Comparison of ENCODE assay signal across 26 mouse cellular contexts in the genomic region with DNA sequence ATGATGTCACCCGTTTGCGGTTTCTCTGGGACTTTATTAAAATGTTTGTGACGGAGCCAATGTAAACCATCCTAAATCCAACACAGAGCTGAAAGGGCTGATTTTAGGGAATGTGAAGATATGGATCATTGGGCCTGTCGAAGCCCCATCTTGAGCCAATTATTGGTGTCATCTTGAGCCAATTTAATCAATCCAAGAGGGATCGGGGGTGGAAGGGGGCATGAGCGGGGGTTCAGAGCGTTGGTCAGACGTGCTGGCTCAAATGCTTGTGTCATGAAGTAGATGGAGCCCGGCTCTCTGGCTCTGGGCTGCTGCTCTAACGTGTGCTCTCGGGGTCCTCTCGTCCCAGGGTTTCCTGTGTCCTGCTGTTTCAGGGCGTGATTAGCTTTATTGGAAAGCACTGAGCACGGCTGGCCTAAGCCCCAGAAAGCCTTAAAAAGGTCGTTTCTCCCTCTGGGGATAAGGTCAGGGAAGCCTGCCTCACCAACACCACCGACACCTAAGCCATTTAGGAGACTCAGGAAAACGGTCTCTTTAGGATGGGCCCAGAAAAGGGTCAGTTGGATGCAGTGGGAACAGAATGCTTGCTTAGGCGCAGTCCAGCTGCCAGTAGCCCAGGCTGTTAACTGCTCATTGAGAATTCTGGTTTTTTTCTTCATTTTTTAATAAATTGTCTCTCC.
A peak's percentile ranks its signal among the peaks of the same experiment; 100 is the strongest.
DNase-seq lines count a peak whose midpoint lies in the region; ATAC-seq and TF ChIP-seq lines count a peak whose summit lies in the region.
"Had no signal": no experiment of that assay in that cellular context is flagged by ENCODE, and none has a peak within 500 bp of the region (broad histone marks: within the 10 kb centered on the region; RNA-seq: fewer than 3 reads in every experiment).

No protein-coding gene starts in this region.

- DNase-seq in heart, adult 18-20 months: peak; percentile 13 to 18
- DNase-seq in testis, postnatal 10 days (ENCODE audit: low spot score): peak; percentile 25
- DNase-seq in testis, postnatal 14 days (ENCODE audit: low spot score): no peak
- peak; percentile 62 for DNase-seq in embryonic facial prominence, embryonic 14.5 days (ENCODE audit: low spot score)
- DNase-seq in stomach, postnatal 0 days (ENCODE audit: low spot score): no peak
- DNase-seq in lung, adult 2 months: no peak
- DNase-seq: adrenal gland, postnatal 14 days; cerebellum, adult 11 months; cerebellum, adult 9-11 months; embryo, embryonic 11 days; kidney, adult 11 months; kidney, postnatal 25 days; lung, postnatal 36 days; right cerebral cortex, postnatal 4 days had no signal

- no peak for ATAC-seq in heart, embryonic 12.5 days (ENCODE audit: insufficient number of reproducible peaks, low FRiP score)
- ATAC-seq in embryonic facial prominence, embryonic 14.5 days (ENCODE audit: low read depth): peak; percentile 27; the same call in 1 of the 2 replicates
- ATAC-seq in limb, embryonic 13.5 days (ENCODE audit: low FRiP score, low read depth): peak; percentile 31; the same call in 1 of the 2 replicates
- ATAC-seq in stomach, postnatal 0 days (ENCODE audit: low FRiP score, low TSS enrichment): no peak
- ATAC-seq: forebrain, embryonic 15.5 days had no signal

- TF ChIP-seq POLR2A in lung, adult 2 months (IDR thresholded peaks at IDR 0.05; ENCODE audit: borderline replicate concordance, extremely low read depth, low read depth, low read length): no peak

- H3K4me3 ChIP-seq in heart, embryonic 12.5 days: no peak overlapping the region
- no peak overlapping the region for H3K4me3 ChIP-seq in embryonic facial prominence, embryonic 14.5 days (ENCODE audit: low read depth, low read length)
- no peak overlapping the region for H3K4me3 ChIP-seq in limb, embryonic 13.5 days
- no peak overlapping the region for H3K4me3 ChIP-seq in stomach, postnatal 0 days (ENCODE audit: low read depth, low read length)
- no peak overlapping the region for H3K4me3 ChIP-seq in lung, adult 2 months (replicated peaks; ENCODE audit: extremely low read depth, low read depth, low read length)
- H3K4me3 ChIP-seq: forebrain, embryonic 10.5 days; forebrain, embryonic 15.5 days; heart, embryonic 15.5 days; hindbrain, embryonic 13.5 days; kidney, embryonic 15.5 days; liver, embryonic 15.5 days; midbrain, embryonic 12.5 days; myocyte; neural tube, embryonic 13.5 days had no signal

- no peaks in the 10 kb centered on the region for H3K27me3 ChIP-seq in heart, embryonic 12.5 days (replicated peaks)
- no peaks in the 10 kb centered on the region; the same call in 1 of the 2 replicates for H3K27me3 ChIP-seq in embryonic facial prominence, embryonic 14.5 days (replicated peaks; ENCODE audit: control insufficient read depth, insufficient read depth, low read length)
- peaks cover 8% of the 10 kb centered on the region; the same call in 1 of the 2 replicates for H3K27me3 ChIP-seq in limb, embryonic 13.5 days
- no peaks in the 10 kb centered on the region for H3K27me3 ChIP-seq in stomach, postnatal 0 days (ENCODE audit: control insufficient read depth, insufficient read depth, low read length)
- H3K27me3 ChIP-seq: forebrain, embryonic 15.5 days; heart, embryonic 15.5 days; hindbrain, embryonic 13.5 days; liver, embryonic 15.5 days; midbrain, embryonic 12.5 days; neural tube, embryonic 13.5 days had no signal

- H3K4me1 ChIP-seq in heart, embryonic 12.5 days (replicated peaks): no peaks in the 10 kb centered on the region
- H3K4me1 ChIP-seq in embryonic facial prominence, embryonic 14.5 days (ENCODE audit: control insufficient read depth, insufficient read depth, low read length): peaks cover 18% of the 10 kb centered on the region
- H3K4me1 ChIP-seq in limb, embryonic 13.5 days: peaks cover 52% of the 10 kb centered on the region
- H3K4me1 ChIP-seq in stomach, postnatal 0 days (replicated peaks; ENCODE audit: control insufficient read depth, insufficient read depth): no peaks in the 10 kb centered on the region
- H3K4me1 ChIP-seq in lung, adult 2 months (ENCODE audit: control insufficient read depth, insufficient read depth, low read length): no peaks in the 10 kb centered on the region
- H3K4me1 ChIP-seq: forebrain, embryonic 15.5 days; heart, embryonic 15.5 days; hindbrain, embryonic 13.5 days; liver, embryonic 15.5 days; midbrain, embryonic 12.5 days; neural tube, embryonic 13.5 days had no signal

- H3K36me3 ChIP-seq in heart, embryonic 12.5 days: no peaks in the 10 kb centered on the region
- H3K36me3 ChIP-seq in embryonic facial prominence, embryonic 14.5 days (ENCODE audit: control insufficient read depth, insufficient read depth, low read length): no peaks in the 10 kb centered on the region
- no peaks in the 10 kb centered on the region for H3K36me3 ChIP-seq in limb, embryonic 13.5 days
- no peaks in the 10 kb centered on the region for H3K36me3 ChIP-seq in stomach, postnatal 0 days (ENCODE audit: control insufficient read depth, insufficient read depth, low read length)
- H3K36me3 ChIP-seq: forebrain, embryonic 10.5 days; forebrain, embryonic 15.5 days; G1E; heart, embryonic 15.5 days; hindbrain, embryonic 13.5 days; kidney, embryonic 15.5 days; liver, embryonic 15.5 days; midbrain, embryonic 12.5 days; neural tube, embryonic 13.5 days had no signal

- H3K9me3 ChIP-seq in heart, embryonic 12.5 days (replicated peaks): no peaks in the 10 kb centered on the region
- no peaks in the 10 kb centered on the region for H3K9me3 ChIP-seq in embryonic facial prominence, embryonic 14.5 days (ENCODE audit: control insufficient read depth, low read length)
- H3K9me3 ChIP-seq in limb, embryonic 13.5 days: no peaks in the 10 kb centered on the region
- no peaks in the 10 kb centered on the region for H3K9me3 ChIP-seq in stomach, postnatal 0 days (ENCODE audit: control insufficient read depth, low read length)
- H3K9me3 ChIP-seq: forebrain, embryonic 10.5 days; forebrain, embryonic 15.5 days; heart, embryonic 15.5 days; hindbrain, embryonic 13.5 days; kidney, embryonic 15.5 days; liver, embryonic 15.5 days; midbrain, embryonic 12.5 days; neural tube, embryonic 13.5 days had no signal

- no peak overlapping the region for H3K4me2 ChIP-seq in heart, embryonic 12.5 days
- H3K4me2 ChIP-seq in embryonic facial prominence, embryonic 14.5 days (ENCODE audit: low read depth, low read length): 0 out of 2 replicates have a peak overlapping the region, but pooled peaks have one; percentile 6
- peak overlapping the region; percentile 41 for H3K4me2 ChIP-seq in limb, embryonic 13.5 days (replicated peaks)
- no peak overlapping the region for H3K4me2 ChIP-seq in stomach, postnatal 0 days (replicated peaks; ENCODE audit: low read depth)
- H3K4me2 ChIP-seq: forebrain, embryonic 15.5 days; heart, embryonic 15.5 days; hindbrain, embryonic 13.5 days; kidney, embryonic 15.5 days; liver, embryonic 15.5 days; midbrain, embryonic 12.5 days; neural tube, embryonic 13.5 days had no signal

- 60% methylated on average over 18 of the region's 18 CpGs for WGBS in heart, embryonic 12.5 days
- 34% methylated on average over 18 of the region's 18 CpGs for WGBS in embryonic facial prominence, embryonic 14.5 days
- 19% methylated on average over 18 of the region's 18 CpGs for WGBS in limb, embryonic 13.5 days
- 61% methylated on average over 18 of the region's 18 CpGs for WGBS in stomach, postnatal 0 days
- WGBS in lung, adult 2 months: 66% methylated on average over 18 of the region's 18 CpGs

- no peak for TF ChIP-seq CTCF in stomach, postnatal 0 days (IDR thresholded peaks at IDR 0.05; ENCODE audit: low read depth)
- TF ChIP-seq CTCF in lung, adult 2 months (IDR thresholded peaks at IDR 0.05; ENCODE audit: insufficient read depth, low read length): no peak

- no peak overlapping the region for H3K9ac ChIP-seq in heart, embryonic 12.5 days
- no peak overlapping the region for H3K9ac ChIP-seq in embryonic facial prominence, embryonic 14.5 days (ENCODE audit: low read depth, low read length)
- H3K9ac ChIP-seq in limb, embryonic 13.5 days: no peak overlapping the region
- no peak overlapping the region for H3K9ac ChIP-seq in stomach, postnatal 0 days (ENCODE audit: low read length)
- H3K9ac ChIP-seq: forebrain, embryonic 15.5 days; heart, embryonic 15.5 days; hindbrain, embryonic 13.5 days; kidney, embryonic 15.5 days; liver, embryonic 15.5 days; midbrain, embryonic 12.5 days; neural tube, embryonic 13.5 days had no signal

- no peak overlapping the region for H3K27ac ChIP-seq in heart, embryonic 12.5 days (ENCODE audit: poor library complexity, severe bottlenecking)
- no peak overlapping the region for H3K27ac ChIP-seq in embryonic facial prominence, embryonic 14.5 days (replicated peaks; ENCODE audit: low read depth, low read length)
- H3K27ac ChIP-seq in limb, embryonic 13.5 days: no peak overlapping the region
- no peak overlapping the region for H3K27ac ChIP-seq in stomach, postnatal 0 days (replicated peaks)
- H3K27ac ChIP-seq: forebrain, embryonic 10.5 days; forebrain, embryonic 15.5 days; heart, embryonic 15.5 days; hindbrain, embryonic 13.5 days; kidney, embryonic 15.5 days; liver, embryonic 15.5 days; midbrain, embryonic 12.5 days; neural tube, embryonic 13.5 days had no signal

- no peak for TF ChIP-seq EP300 in stomach, postnatal 0 days (optimal IDR thresholded peaks at IDR 0.05)

Comparison
In these comparisons a context has a peak if more than half of its experiments do, and no peak if none do; other contexts are left out.
1. DNase-seq: peak in heart, adult 18-20 months (2 of 2), testis, postnatal 10 days (single experiment) and embryonic facial prominence, embryonic 14.5 days (single experiment); none in testis, postnatal 14 days (single experiment), stomach, postnatal 0 days (single experiment) and lung, adult 2 months (single experiment).
2. ATAC-seq: peak in embryonic facial prominence, embryonic 14.5 days (single experiment) and limb, embryonic 13.5 days (single experiment); none in heart, embryonic 12.5 days (single experiment) and stomach, postnatal 0 days (single experiment).
3. H3K4me2 ChIP-seq: peak in embryonic facial prominence, embryonic 14.5 days (single experiment) and limb, embryonic 13.5 days (single experiment); none in heart, embryonic 12.5 days (single experiment) and stomach, postnatal 0 days (single experiment).